Mouse (Mus musculus) kidney, adult 2 months (tissue): Measurements from ENCODE around the gene 1700012P22Rik.

Experiments used
- CTCF ChIP-seq: fragments of 200-500 bp; conservative IDR thresholded peaks from 2 replicates; pipeline ENCODE4 v1.5.1; 2011; ENCODE audit warnings: low read depth, mild to moderate bottlenecking, control low read depth, low read length, moderate library complexity, mixed read lengths; ENCODE audit not compliant: insufficient read depth, insufficient read length
- POLR2A ChIP-seq: fragments of 200-500 bp; IDR thresholded peaks from one replicate; pipeline ENCODE4 v1.6.1; 2011; ENCODE audit warnings: low read depth, low read length, control low read depth

GRCm38 (mm10) chr4:144377911-144378310, 60.7 kb downstream of the 1700012P22Rik start, which contains the start of gene Pramef20:
- TF ChIP-seq CTCF (no peak), POLR2A (no peak)
